Mouse (Mus musculus): Measurements from ENCODE around the gene Cpxm2. TPM values are rescaled to one million over a fixed set of nuclear protein-coding genes. Genes with fewer than 3 reads are reported as not detected.

The Cpxm2 gene
- polyA plus RNA-seq, 1 experiment = 22.6 TPM

- no peak overlapping the region for H3K4me3 ChIP-seq (ENCODE audit: insufficient read depth, low read length)
- H3K27ac ChIP-seq (ENCODE audit: insufficient read depth, low read length) = no peak overlapping the region
- no peaks in the 10 kb centered on the region for H3K4me1 ChIP-seq (ENCODE audit: control insufficient read depth, insufficient read depth, low read length)
- TF ChIP-seq CTCF (IDR thresholded peaks at IDR 0.05; ENCODE audit: borderline replicate concordance, insufficient read depth, low read length) (no peak), POLR2A (IDR thresholded peaks at IDR 0.05; ENCODE audit: low read depth, low read length) (no peak)
Measured at GRCm38 (mm10) chr7:132067511-132067910, 87.0 kb downstream of the Cpxm2 start.

GRCm38 (mm10) chr7:132060116-132060515 lies 94.4 kb downstream of the Cpxm2 start:
- no peak overlapping the region for H3K27ac ChIP-seq (ENCODE audit: insufficient read depth, low read length)
- no peak for TF ChIP-seq POLR2A (IDR thresholded peaks at IDR 0.05; ENCODE audit: low read depth, low read length)
- no peak for TF ChIP-seq CTCF (IDR thresholded peaks at IDR 0.05; ENCODE audit: borderline replicate concordance, insufficient read depth, low read length)
- no peak overlapping the region for H3K4me3 ChIP-seq (ENCODE audit: insufficient read depth, low read length)
- H3K4me1 ChIP-seq (ENCODE audit: control insufficient read depth, insufficient read depth, low read length) = no peaks in the 10 kb centered on the region

GRCm38 (mm10) chr7:132056565-132056964 lies 98.0 kb downstream of the Cpxm2 start:
- Histone ChIP-seq H3K27ac (ENCODE audit: insufficient read depth, low read length) (no peak overlapping the region), H3K4me1 (ENCODE audit: control insufficient read depth, insufficient read depth, low read length) (no peaks in the 10 kb centered on the region), H3K4me3 (ENCODE audit: insufficient read depth, low read length) (no peak overlapping the region)
- TF ChIP-seq CTCF (IDR thresholded peaks at IDR 0.05; ENCODE audit: borderline replicate concordance, insufficient read depth, low read length) (no peak), POLR2A (IDR thresholded peaks at IDR 0.05; ENCODE audit: low read depth, low read length) (no peak)

GRCm38 (mm10) chr7:132046662-132047061 lies 107.9 kb downstream of the Cpxm2 start:
- no peak for TF ChIP-seq POLR2A (IDR thresholded peaks at IDR 0.05; ENCODE audit: low read depth, low read length)
- no peak for TF ChIP-seq CTCF (IDR thresholded peaks at IDR 0.05; ENCODE audit: borderline replicate concordance, insufficient read depth, low read length)
- Histone ChIP-seq H3K27ac (ENCODE audit: insufficient read depth, low read length) (no peak overlapping the region), H3K4me1 (ENCODE audit: control insufficient read depth, insufficient read depth, low read length) (no peaks in the 10 kb centered on the region), H3K4me3 (ENCODE audit: insufficient read depth, low read length) (no peak overlapping the region)

GRCm38 (mm10) chr7:132031940-132032531 lies 122.5 kb downstream of the Cpxm2 start:
- Histone ChIP-seq H3K4me3 (ENCODE audit: insufficient read depth, low read length) (no peak overlapping the region), H3K4me1 (ENCODE audit: control insufficient read depth, insufficient read depth, low read length) (no peaks in the 10 kb centered on the region), H3K27ac (ENCODE audit: insufficient read depth, low read length) (no peak overlapping the region)
- no peak for TF ChIP-seq CTCF (IDR thresholded peaks at IDR 0.05; ENCODE audit: borderline replicate concordance, insufficient read depth, low read length)
- no peak for TF ChIP-seq POLR2A (IDR thresholded peaks at IDR 0.05; ENCODE audit: low read depth, low read length)

- H3K27ac ChIP-seq (ENCODE audit: insufficient read depth, low read length) = no peak overlapping the region
- no peak overlapping the region for H3K4me3 ChIP-seq (ENCODE audit: insufficient read depth, low read length)
- no peak for TF ChIP-seq CTCF (IDR thresholded peaks at IDR 0.05; ENCODE audit: borderline replicate concordance, insufficient read depth, low read length)
- no peak for TF ChIP-seq POLR2A (IDR thresholded peaks at IDR 0.05; ENCODE audit: low read depth, low read length)
- H3K4me1 ChIP-seq (ENCODE audit: control insufficient read depth, insufficient read depth, low read length) = no peaks in the 10 kb centered on the region
Measured at GRCm38 (mm10) chr7:132026671-132027070, 127.9 kb downstream of the Cpxm2 start.

- H3K4me1 ChIP-seq (ENCODE audit: control insufficient read depth, insufficient read depth, low read length) = no peaks in the 10 kb centered on the region
- H3K4me3 ChIP-seq (ENCODE audit: insufficient read depth, low read length) = no peak overlapping the region
- no peak overlapping the region for H3K27ac ChIP-seq (ENCODE audit: insufficient read depth, low read length)
- TF ChIP-seq CTCF (IDR thresholded peaks at IDR 0.05; ENCODE audit: borderline replicate concordance, insufficient read depth, low read length) (no peak), POLR2A (IDR thresholded peaks at IDR 0.05; ENCODE audit: low read depth, low read length) (no peak)
Measured at GRCm38 (mm10) chr7:132025591-132025990, 128.9 kb downstream of the Cpxm2 start.

- Histone ChIP-seq H3K27ac (ENCODE audit: insufficient read depth, low read length) (no peak overlapping the region), H3K4me1 (ENCODE audit: control insufficient read depth, insufficient read depth, low read length) (no peaks in the 10 kb centered on the region), H3K4me3 (ENCODE audit: insufficient read depth, low read length) (no peak overlapping the region)
- TF ChIP-seq CTCF (IDR thresholded peaks at IDR 0.05; ENCODE audit: borderline replicate concordance, insufficient read depth, low read length) = no peak
- no peak for TF ChIP-seq POLR2A (IDR thresholded peaks at IDR 0.05; ENCODE audit: low read depth, low read length)
Measured at GRCm38 (mm10) chr7:132015933-132016332, 138.6 kb downstream of the Cpxm2 start.

- Histone ChIP-seq H3K4me3 (ENCODE audit: insufficient read depth, low read length) (no peak overlapping the region), H3K4me1 (ENCODE audit: control insufficient read depth, insufficient read depth, low read length) (no peaks in the 10 kb centered on the region), H3K27ac (ENCODE audit: insufficient read depth, low read length) (no peak overlapping the region)
- TF ChIP-seq POLR2A (IDR thresholded peaks at IDR 0.05; ENCODE audit: low read depth, low read length) = no peak
- TF ChIP-seq CTCF (IDR thresholded peaks at IDR 0.05; ENCODE audit: borderline replicate concordance, insufficient read depth, low read length) = no peak
Measured at GRCm38 (mm10) chr7:132015193-132015592, 139.3 kb downstream of the Cpxm2 start.

GRCm38 (mm10) chr7:132013970-132014369 lies 140.6 kb downstream of the Cpxm2 start:
- no peak overlapping the region for H3K27ac ChIP-seq (ENCODE audit: insufficient read depth, low read length)
- H3K4me1 ChIP-seq (ENCODE audit: control insufficient read depth, insufficient read depth, low read length) = no peaks in the 10 kb centered on the region
- no peak overlapping the region for H3K4me3 ChIP-seq (ENCODE audit: insufficient read depth, low read length)
- TF ChIP-seq POLR2A (IDR thresholded peaks at IDR 0.05; ENCODE audit: low read depth, low read length) (no peak), CTCF (IDR thresholded peaks at IDR 0.05; ENCODE audit: borderline replicate concordance, insufficient read depth, low read length) (no peak)

Data from embryonic fibroblast, embryonic 13.5 days (primary cell).